Comparison of ENCODE assay signal across 25 mouse cellular contexts in the genomic region with DNA sequence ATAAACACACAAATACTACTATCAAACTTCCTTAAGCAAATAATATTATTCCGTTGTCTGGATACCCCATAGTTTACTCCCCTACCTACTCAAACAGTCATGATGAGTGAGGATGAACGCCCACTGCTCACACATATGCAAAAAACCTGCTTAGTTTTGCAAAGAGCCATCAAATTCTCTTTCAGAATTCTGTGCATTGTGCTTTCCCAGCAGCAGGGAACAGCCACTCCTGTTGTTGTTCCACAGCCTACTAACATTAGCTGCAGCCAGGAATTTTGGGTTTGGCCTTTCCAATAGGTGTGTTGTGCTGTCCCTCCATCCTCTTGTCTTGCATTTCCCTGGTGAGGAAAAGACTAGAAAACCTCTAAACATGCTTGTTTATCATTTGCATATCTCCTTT.
"Had no signal": no experiment of that assay in that cellular context is flagged by ENCODE, and none has a peak within 500 bp of the region (broad histone marks: within the 10 kb centered on the region; RNA-seq: fewer than 3 reads in every experiment).

No protein-coding gene starts in this region.

- H3K9ac ChIP-seq: hindbrain, embryonic 12.5 days; hindbrain, embryonic 14.5 days; intestine, embryonic 15.5 days; limb, embryonic 13.5 days; limb, embryonic 15.5 days; liver, embryonic 12.5 days; liver, embryonic 14.5 days had no signal

- H3K9me3 ChIP-seq: hindbrain, embryonic 10.5 days; hindbrain, embryonic 12.5 days; intestine, embryonic 15.5 days; limb, embryonic 13.5 days; limb, embryonic 15.5 days; liver, embryonic 12.5 days had no signal

- DNase-seq: gastrocnemius, postnatal 14 days; gastrocnemius, postnatal 36 days; heart, adult 2 months; heart, postnatal 10 days; heart, postnatal 4 days; kidney, adult 18-20 months; kidney, adult 8-10 months; kidney, postnatal 10 days; kidney, postnatal 25 days; kidney, postnatal 4 days; layer of hippocampus, adult 9-11 months; layer of hippocampus, postnatal 36 days; left cerebral cortex, postnatal 4 days had no signal

- H3K4me1 ChIP-seq: hindbrain, embryonic 12.5 days; intestine, embryonic 15.5 days; limb, embryonic 13.5 days; limb, embryonic 15.5 days; liver, embryonic 12.5 days had no signal

- H3K27ac ChIP-seq: heart, adult 2 months; hindbrain, embryonic 10.5 days; hindbrain, embryonic 12.5 days; hindbrain, embryonic 14.5 days; intestine, embryonic 15.5 days; limb, embryonic 13.5 days; limb, embryonic 15.5 days; liver, embryonic 12.5 days; liver, embryonic 14.5 days had no signal

- H3K36me3 ChIP-seq: hindbrain, embryonic 10.5 days; hindbrain, embryonic 12.5 days; intestine, embryonic 15.5 days; limb, embryonic 13.5 days; limb, embryonic 15.5 days; liver, embryonic 12.5 days had no signal

- ATAC-seq: hindbrain, embryonic 16.5 days; inflammation-experienced regulatory T-cells, adult 6 months; intestine, embryonic 15.5 days; intestine, postnatal 0 days; liver, embryonic 12.5 days had no signal

- H3K4me3 ChIP-seq: heart, adult 2 months; hindbrain, embryonic 10.5 days; hindbrain, embryonic 12.5 days; intestine, embryonic 15.5 days; limb, embryonic 13.5 days; limb, embryonic 15.5 days; liver, embryonic 12.5 days had no signal

- H3K27me3 ChIP-seq: hindbrain, embryonic 12.5 days; intestine, embryonic 15.5 days; limb, embryonic 13.5 days; limb, embryonic 15.5 days; liver, embryonic 12.5 days had no signal

- H3K4me2 ChIP-seq: heart, embryonic 11.5 days; hindbrain, embryonic 12.5 days; hindbrain, embryonic 14.5 days; intestine, embryonic 15.5 days; limb, embryonic 13.5 days; limb, embryonic 15.5 days; liver, embryonic 12.5 days had no signal
